Mouse (Mus musculus): ENCODE measurements around the gene Rpl9-ps1.

GRCm38 (mm10) chr11:83610900-83611299 lies 34.5 kb downstream of the Rpl9-ps1 start:
- TF ChIP-seq EP300 (IDR thresholded peaks at IDR 0.05; ENCODE audit: insufficient read depth, low read depth, low read length) = no peak
- TF ChIP-seq CTCF (IDR thresholded peaks at IDR 0.05) = no peak

All from heart, adult 2 months (tissue).